Mouse (Mus musculus) left cerebral cortex, adult 18-20 months (tissue): ENCODE data around the gene Cap1. TPM values are rescaled to one million over a fixed set of nuclear protein-coding genes. Genes with fewer than 3 reads are reported as not detected.

Source experiments
- DNase-seq, 2 experiments: peaks; one replicate each; pipeline ENCODE4 v3.0.0; 2021 to 2022; ENCODE audit warnings: low spot score in 2 of 2, mixed read lengths in 1 of 2
- total RNA-seq, 2 experiments: library from RNA; stranded (reverse); gene quantifications; 2 replicates each; pipeline ENCODE4 v1.2.3; 2021

Gene Cap1
- total RNA-seq, 2 experiments from 2014 or later = 273 to 281 TPM

DNA sequence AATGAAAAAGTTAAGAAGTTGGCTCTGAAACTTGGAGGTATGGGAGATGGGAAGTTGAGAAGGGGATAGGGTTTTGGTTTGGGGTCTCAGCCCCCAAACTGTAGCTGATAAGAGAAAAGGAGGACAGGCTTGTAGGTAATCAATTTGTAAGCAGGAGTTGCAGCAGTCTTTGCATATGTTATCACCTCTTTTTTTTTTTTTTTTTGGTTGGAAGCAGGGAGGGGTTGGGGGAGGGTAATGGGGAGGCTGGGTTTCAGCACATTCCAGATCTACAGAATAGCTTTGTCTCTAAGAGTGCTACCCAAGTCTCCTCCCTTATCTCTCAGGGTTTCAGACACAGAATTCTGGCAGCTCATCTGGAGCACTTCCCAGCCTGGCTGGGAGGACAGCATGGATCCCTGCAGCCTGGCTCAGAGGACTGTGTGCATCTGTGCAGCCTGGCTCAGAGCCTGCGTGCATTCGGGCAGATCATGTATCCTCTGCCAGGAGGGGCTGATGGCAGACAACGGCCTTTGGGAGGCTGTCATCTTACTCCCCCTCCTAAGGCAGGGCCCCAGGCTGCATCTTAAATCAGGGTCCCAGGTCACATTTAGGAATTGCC is 5.1 kb upstream of the Cap1 start:
- DNase-seq = peak; percentile 77 to 84

- DNase-seq = no peak
Observed at GRCm38 (mm10) chr4:122887336-122887735, 1.5 kb upstream of the Cap1 start.

DNA sequence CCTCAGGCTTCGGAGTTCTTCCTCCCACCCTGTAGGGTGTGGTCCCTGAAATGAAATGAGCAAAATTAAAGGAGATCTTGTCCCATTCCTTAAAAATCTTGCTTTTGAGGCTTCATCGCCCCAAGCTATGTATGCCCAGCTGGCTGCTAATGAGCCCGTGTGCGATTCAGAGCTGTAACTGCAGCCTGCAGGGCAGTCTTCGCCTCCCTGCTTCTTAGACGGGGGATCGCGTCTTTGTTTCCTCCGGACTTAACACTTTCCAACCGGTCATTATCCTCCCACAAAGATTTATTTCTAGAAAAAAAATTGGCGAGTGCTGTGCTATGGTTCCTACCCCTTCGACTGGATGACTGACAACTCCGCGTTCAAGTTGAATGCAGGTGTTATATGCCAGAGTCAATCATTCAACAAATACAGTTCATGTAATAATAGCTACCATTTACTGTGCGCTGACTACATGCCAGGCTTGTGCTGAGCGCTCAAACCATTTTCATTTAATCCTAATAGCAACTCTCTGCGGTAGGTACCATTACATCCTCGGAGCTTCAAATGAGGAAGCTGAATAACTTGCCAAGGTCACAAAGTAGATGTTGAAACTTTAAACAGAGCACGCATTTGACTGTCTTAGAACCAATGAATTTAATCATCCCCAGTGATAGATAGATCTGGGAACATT is 861 bp upstream of the Cap1 start:
- DNase-seq = no peak

DNA sequence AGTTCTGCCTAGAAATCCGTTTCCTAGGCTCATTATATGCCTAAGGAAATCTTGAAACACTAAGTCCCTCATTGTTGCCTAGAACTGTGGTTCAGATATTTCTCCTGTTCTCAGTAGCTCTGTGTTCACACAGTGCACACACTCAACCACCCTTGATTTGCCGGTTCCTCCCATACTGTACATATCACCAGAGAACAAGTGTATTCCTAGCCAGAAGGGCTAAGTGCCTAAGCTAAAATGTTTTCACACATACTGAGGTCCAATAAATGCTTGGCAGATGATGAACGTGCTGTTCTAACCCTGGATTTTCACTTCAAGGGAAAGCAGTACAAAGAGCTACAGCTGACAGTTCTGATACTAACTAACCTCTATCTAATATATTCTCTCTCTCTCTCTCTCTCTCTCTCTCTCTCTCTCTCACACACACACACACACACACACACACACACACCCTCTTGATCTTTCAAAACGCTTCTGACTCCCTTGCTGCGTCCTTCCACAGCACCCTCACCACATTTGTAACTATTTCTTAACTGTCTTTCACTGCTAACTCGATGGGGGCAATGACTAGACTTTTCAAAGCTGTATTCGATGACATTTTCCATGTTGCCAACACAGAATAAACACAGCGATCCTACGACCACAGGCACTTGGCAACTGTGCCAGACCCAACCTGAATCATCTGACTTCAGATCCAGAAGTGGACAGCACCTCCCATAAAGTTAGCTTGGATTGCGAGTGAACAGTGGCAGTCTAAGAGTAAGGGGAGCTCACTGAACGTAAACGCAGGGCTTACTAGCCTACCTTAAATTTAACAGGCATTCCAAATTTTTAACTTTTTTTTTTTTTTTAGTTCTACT is 1.1 kb downstream of the Cap1 start:
- DNase-seq = no peak

GRCm38 (mm10) chr4:122884051-122884450 is 1.8 kb downstream of the Cap1 start:
- no peak for DNase-seq

GRCm38 (mm10) chr4:122883294-122883693 is 2.6 kb downstream of the Cap1 start:
- DNase-seq = no peak

GRCm38 (mm10) chr4:122882544-122882943 is 3.3 kb downstream of the Cap1 start:
- DNase-seq = no peak

GRCm38 (mm10) chr4:122878333-122879070 is 7.4 kb downstream of the Cap1 start:
- no peak for DNase-seq

- DNase-seq = no peak
Observed at GRCm38 (mm10) chr4:122873512-122873911, 12.3 kb downstream of the Cap1 start.

- DNase-seq = no peak
Observed at GRCm38 (mm10) chr4:122873003-122873402, 12.9 kb downstream of the Cap1 start.

- DNase-seq = no peak
Observed at GRCm38 (mm10) chr4:122871989-122872388, 13.9 kb downstream of the Cap1 start.

DNA sequence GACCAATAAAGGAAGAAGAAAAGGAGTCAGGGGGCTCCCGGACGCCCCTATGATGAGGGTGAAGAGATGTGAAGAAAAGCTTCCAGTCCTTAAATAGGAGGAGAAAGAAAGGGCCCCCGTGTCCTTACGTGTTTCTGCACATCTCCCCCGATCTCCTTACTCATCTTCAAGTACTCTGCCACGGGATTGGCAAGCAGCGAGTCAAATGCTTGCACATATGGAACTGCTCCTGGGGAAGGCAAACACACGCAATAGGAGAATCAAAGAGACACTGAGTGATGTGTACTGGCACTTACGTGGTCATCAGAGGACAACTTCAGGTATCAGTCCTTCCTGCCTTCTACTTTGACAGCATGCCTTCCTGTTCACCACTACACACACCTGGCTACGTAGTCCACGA is 14.6 kb downstream of the Cap1 start:
- no peak for DNase-seq

GRCm38 (mm10) chr4:122870741-122871140 is 15.1 kb downstream of the Cap1 start:
- no peak for DNase-seq

DNA sequence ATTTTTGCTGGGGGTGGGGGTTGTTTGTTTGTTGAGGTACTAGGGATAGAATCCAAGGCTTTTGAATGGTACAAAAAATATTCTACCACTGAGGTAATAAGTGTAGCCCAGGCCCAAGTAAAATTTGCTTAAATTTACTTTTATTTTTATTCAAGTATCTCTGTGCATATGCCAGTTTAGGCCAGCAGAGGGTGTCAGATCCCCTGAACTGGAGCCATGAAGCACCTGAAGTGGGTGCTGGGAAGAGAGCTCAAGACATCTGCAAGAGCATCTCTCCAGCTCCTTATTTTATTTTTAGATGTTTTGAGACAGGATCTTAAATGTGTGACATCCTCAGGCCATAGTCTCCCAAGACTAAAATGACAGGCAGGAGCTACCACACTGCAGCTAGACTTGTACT is 15.8 kb downstream of the Cap1 start:
- peak in 1 of 2 experiments; percentile 55 for DNase-seq

- DNase-seq = no peak
Observed at GRCm38 (mm10) chr4:122868041-122868440, 17.8 kb downstream of the Cap1 start.

GRCm38 (mm10) chr4:122861836-122862235 is 24.0 kb downstream of the Cap1 start:
- DNase-seq = no peak

DNA sequence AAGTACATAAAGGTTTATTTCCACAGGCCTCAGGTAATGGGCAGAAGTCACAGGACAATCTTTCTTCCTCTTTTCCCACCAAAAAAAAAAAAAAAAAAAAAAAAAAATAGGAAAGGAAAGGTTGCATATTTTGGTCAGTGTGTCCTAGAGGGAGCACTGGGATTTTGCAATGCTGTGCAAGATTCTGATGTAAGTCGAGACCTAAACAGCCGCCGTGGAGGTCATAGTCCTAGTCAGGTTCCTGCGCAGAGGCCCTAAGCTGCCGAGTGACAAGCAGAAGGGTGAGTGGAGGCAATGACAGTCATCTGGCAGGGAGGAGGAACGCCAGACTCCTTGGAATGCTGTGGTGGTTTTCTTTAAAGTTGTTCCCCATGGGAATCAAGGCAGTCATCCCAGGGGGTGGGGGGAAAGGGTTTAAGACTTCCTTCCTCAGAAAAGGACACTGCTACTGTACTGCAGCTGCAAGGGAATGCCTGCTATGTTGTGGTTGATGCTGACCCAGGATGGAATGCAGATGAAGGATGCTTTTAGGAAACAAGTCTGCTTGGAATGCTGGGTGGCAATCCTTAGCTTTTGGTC is 26.7 kb downstream of the Cap1 start:
- no peak for DNase-seq

DNA sequence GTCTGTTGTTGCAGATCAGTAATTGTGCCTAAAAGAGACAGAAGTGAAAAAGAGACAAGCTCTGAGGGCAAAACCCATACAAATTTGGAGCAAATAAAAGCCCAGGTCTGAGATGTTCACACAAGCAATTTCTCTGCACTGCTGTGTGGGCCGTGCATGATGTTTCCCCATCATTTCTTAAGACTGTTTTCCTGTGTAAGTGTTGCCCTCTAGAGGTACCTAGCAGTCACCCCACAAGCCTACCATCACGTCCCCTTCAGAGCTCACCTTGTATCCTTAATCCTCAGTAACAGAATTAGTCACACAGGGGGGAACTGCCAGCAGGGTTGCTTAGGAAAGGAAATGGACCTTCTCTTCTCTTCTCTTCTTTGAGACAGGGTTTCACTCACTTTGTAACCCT is 27.9 kb downstream of the Cap1 start:
- DNase-seq = no peak

- no peak for DNase-seq
Observed at GRCm38 (mm10) chr4:122854770-122855169, 31.1 kb downstream of the Cap1 start.

GRCm38 (mm10) chr4:122853691-122854090 is 32.2 kb downstream of the Cap1 start:
- no peak for DNase-seq

- no peak for DNase-seq
Observed at GRCm38 (mm10) chr4:122851535-122851934, 34.3 kb downstream of the Cap1 start.
